Mouse (Mus musculus) fat pad, adult 2 months (tissue): ENCODE data around the gene Obsl1.
A peak's percentile ranks its signal among the peaks of the same experiment; 100 is the strongest.

Experiments used
- DNase-seq: peaks from one replicate; pipeline ENCODE4 v3.0.0-alpha.2; 2011; ENCODE audit warnings: low read depth, low spot score; ENCODE audit errors: extremely low read depth

Obsl1 gene

DNA sequence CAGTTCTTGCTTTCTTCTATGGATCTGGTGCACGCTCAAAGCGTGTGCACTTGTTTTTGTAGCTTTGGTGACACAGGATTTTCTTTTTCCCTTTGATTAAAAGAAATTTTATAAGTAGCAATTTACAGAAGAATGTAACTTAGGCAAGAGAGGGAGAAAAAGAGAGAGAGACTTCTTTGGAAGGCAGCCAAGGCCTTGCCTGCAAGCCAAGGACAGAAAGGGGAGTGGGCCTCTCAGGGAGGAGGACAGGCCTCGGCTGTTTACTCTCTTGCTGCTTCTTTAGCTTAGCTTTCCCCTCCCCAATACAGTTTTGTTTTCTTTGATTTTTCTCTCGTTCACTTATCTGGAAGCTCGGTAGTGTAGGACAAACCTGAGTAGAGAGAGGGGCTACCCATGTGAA, 13.3 kb upstream of the Obsl1 start:
- DNase-seq = no peak

- no peak for DNase-seq
Measured at GRCm38 (mm10) chr1:75518427-75518826, 12.2 kb upstream of the Obsl1 start.

- no peak for DNase-seq
Measured at GRCm38 (mm10) chr1:75517984-75518383, 11.7 kb upstream of the Obsl1 start.

- no peak for DNase-seq
Measured at GRCm38 (mm10) chr1:75516703-75517380, 10.6 kb upstream of the Obsl1 start.

DNA sequence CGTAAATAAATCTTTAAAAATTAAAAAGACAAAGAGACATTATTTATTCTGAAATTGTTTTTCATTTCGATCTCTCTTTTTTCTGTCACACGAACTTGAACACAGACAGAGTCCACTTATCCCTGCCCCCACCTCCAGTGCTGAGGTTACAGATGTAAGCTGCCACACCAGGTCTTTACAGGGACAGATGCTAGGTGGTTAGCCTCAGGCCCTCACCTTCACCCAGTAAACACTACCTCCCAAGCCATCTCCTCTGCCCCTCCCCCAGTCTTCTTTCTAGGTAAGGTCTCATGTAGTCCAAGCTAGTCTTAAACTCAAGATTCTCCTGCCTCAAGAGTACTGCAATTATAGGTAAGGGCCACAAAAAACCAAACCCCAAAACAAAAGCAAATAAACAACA, 6.3 kb upstream of the Obsl1 start:
- no peak for DNase-seq

DNA sequence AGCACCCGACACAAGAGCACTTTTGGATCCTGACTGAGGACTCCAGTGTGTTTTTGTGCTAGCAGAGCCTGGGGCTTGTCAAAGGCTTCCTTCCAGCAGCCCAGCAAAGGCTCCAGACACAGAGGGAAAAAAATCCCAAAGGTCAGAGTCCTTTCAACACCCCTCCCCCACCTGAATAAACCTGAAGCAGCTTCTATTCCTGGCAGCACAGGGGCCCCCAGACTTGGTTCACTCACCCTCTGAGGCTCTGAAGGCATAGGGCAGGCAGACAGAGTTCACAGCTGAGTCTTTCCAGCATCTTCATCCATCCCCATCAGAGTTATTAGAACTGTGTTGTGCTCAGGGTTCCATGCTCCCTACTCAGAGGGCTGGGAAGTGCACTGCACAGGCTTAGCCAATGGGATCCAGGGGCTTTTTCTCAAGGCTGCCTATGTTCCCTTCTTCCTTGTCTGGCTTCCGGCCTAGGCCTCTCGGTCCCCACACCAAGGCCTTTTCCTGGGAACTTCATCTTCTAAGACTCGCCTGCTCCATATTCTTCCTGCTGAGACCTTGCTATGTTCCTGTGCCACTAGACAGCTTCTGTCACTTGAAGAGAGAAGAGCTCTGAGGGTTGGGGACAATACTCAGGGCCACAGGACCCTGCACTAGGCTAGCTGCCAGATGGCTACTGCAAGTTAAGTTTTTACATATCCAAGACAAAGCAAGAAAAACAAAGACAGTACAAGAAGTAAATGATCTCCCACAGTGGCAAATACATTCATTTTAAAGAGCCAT, 5.4 kb upstream of the Obsl1 start:
- no peak for DNase-seq

DNA sequence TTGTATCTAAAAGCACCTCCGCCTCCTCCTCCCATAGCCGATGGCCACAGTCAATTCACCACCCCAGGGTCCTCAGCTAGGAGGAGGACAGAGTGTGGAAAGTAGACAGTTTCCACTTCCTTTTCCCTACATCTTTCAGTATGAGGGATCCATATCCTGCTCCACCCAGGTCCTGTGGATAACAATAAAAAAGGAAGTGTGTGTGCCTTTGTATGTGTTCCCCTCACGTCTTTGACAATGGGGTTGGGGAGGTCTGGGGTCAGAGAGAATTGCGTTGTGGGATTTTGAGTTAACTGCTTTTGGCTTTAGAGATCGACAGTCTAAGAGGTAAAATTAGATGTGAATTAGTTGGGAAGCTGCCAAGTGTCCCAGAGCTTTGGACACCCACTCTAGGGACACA, 3.9 kb upstream of the Obsl1 start:
- DNase-seq = no peak

GRCm38 (mm10) chr1:75509586-75509985, 3.3 kb upstream of the Obsl1 start:
- no peak for DNase-seq

GRCm38 (mm10) chr1:75507006-75507405, 754 bp upstream of the Obsl1 start, which contains the start of gene Inha:
Gene Inha (plus strand): TSS chr1:75507077.
- DNase-seq = no peak

- no peak for DNase-seq
Measured at GRCm38 (mm10) chr1:75505159-75505955, 895 bp downstream of the Obsl1 start.

- DNase-seq = no peak
Measured at GRCm38 (mm10) chr1:75504256-75505045, 1.8 kb downstream of the Obsl1 start.

- DNase-seq = no peak
Measured at GRCm38 (mm10) chr1:75503651-75503980, 2.6 kb downstream of the Obsl1 start.

GRCm38 (mm10) chr1:75502945-75503650, 3.2 kb downstream of the Obsl1 start:
- no peak for DNase-seq

DNA sequence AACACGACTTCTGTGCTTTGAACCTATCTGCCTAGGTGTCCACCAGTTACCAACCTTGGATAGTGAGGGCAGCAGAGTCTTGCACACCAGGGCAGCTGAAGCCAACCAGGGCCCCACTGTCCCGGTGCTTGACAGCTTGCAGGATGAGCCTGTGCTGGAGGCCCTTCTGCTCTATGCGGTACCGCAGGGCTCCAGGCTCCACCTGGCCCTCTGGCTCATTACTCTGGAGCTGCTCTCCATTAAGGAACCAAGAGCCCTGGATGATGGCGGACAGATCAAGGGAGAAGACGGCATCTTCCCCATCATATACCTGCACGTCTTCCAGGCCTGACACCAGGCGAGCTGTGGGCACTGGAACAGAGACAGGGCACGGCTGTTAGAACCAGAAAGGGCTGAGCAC, 4.3 kb downstream of the Obsl1 start:
- no peak for DNase-seq

DNA sequence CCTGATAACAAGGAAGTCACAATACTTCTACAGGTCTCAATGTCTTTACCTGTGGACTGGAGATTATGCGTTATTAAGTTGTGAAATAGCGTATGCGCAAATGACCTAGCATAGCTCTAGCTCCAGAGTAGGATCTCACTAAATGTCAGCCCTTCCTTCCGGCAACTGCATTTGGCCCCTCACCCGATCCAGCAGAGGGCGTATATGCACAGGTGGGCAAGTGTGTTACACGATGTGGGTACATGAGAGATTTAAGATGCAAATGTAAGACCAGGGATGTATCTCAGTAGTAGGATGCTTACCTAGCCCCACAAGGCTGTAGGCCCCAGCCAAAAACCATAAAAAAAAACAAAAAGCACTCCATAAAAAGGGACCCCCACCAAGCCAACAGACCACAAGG, 6.8 kb downstream of the Obsl1 start:
- no peak for DNase-seq

- no peak for DNase-seq
Measured at GRCm38 (mm10) chr1:75498897-75499296, 7.4 kb downstream of the Obsl1 start.

- DNase-seq = peak; percentile 21
Measured at GRCm38 (mm10) chr1:75494878-75495548, 11.2 kb downstream of the Obsl1 start.

GRCm38 (mm10) chr1:75492579-75493170, 13.6 kb downstream of the Obsl1 start:
- no peak for DNase-seq

GRCm38 (mm10) chr1:75490785-75491551, 15.3 kb downstream of the Obsl1 start:
- DNase-seq = no peak
